Mouse (Mus musculus) liver, embryonic 12.5 days (tissue): ENCODE measurements at regions not wholly inside any gene's neighbourhood (a gene's known extent, or its start where the extent isn't known, plus 50 kb on each side); places are given as distances from the start of the nearest gene placed in this dataset.

Source experiments
- ATAC-seq: fragments of 200-750 bp; cut with Nextera tagmentation; 2 replicates; pipeline ENCODE4 v1.8.0; 2017; ENCODE audit warnings: moderate number of reproducible peaks, mild to moderate bottlenecking, moderate library complexity
- H3K27ac ChIP-seq: fragments of 300-500 bp; sonication (generic); 2 replicates; pipeline ENCODE4 v1.5.1; 2016; ENCODE audit warnings: mild to moderate bottlenecking
- H3K27me3 ChIP-seq: fragments of 300-500 bp; sonication (generic); replicated peaks from 2 replicates; pipeline ENCODE4 v1.6.1; 2016; ENCODE audit warnings: mild to moderate bottlenecking, moderate library complexity
- H3K36me3 ChIP-seq: fragments of 300-500 bp; sonication (generic); 2 replicates; pipeline ENCODE4 v1.6.1; 2016; ENCODE audit warnings: mild to moderate bottlenecking, moderate library complexity
- H3K4me1 ChIP-seq: fragments of 300-500 bp; sonication (generic); 2 replicates; pipeline ENCODE4 v1.6.1; 2016
- H3K4me2 ChIP-seq: fragments of 300-500 bp; sonication (generic); 2 replicates; pipeline ENCODE4 v1.6.1; 2016; ENCODE audit warnings: mild to moderate bottlenecking, moderate library complexity
- H3K4me3 ChIP-seq: fragments of 300-500 bp; sonication (generic); 2 replicates; pipeline ENCODE4 v1.5.1; 2016; ENCODE audit warnings: mild to moderate bottlenecking, moderate library complexity
- H3K9ac ChIP-seq: fragments of 300-500 bp; sonication (generic); 2 replicates; pipeline ENCODE4 v1.6.1; 2016; ENCODE audit warnings: mild to moderate bottlenecking, moderate library complexity
- H3K9me3 ChIP-seq: fragments of 300-500 bp; sonication (generic); replicated peaks from 2 replicates; pipeline ENCODE4 v1.6.1; 2016; ENCODE audit warnings: mild to moderate bottlenecking, moderate library complexity
- WGBS: fragments of 180-500 bp; shearing (Covaris S2); methylation state at CpG from one replicate; pipeline ENCODE4 v1.1.7; 2016; ENCODE audit not compliant: insufficient replicate concordance; 5-methylcytosine and 5-hydroxymethylcytosine counted together

DNA sequence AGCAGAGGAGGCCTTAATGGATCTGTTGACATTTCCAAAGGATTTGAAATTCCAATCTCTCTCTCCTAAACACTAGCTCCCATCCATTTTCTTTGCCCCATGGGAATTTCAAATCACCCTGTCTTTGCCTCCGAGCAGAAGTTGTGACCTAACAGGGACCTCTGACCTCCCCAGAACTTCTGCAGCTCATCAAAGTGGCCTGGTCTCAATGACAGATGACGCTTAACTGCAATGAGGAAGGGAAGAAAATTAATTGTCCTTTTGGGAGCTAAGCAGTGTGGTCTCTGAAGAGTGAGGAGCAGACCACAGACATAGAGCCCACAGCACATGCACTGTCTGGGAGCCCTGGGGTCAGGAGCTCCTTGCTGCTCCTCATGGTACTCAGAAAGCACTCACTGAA, 155.3 kb downstream of the Tox3 start:
- Histone ChIP-seq H3K4me3 (no peak overlapping the region), H3K4me1 (no peaks in the 10 kb centered on the region), H3K27me3 (no peaks in the 10 kb centered on the region), H3K36me3 (no peaks in the 10 kb centered on the region), H3K27ac (no peak overlapping the region), H3K4me2 (no peak overlapping the region), H3K9ac (no peak overlapping the region), H3K9me3 (0 out of 2 replicates have a peak, but pooled peaks cover 6% of the 10 kb centered on the region)
- WGBS, result 34% methylated on average over 2 of the region's 2 CpGs
- no peak for ATAC-seq

- 54% methylated on average over 6 of the region's 6 CpGs for WGBS
- H3K4me3 ChIP-seq, result no peak overlapping the region
- H3K4me2 ChIP-seq, result no peak overlapping the region
- no peaks in the 10 kb centered on the region for H3K4me1 ChIP-seq
- H3K9me3 ChIP-seq, result no peaks in the 10 kb centered on the region
- no peak overlapping the region for H3K27ac ChIP-seq
- no peak overlapping the region for H3K9ac ChIP-seq
- no peaks in the 10 kb centered on the region for H3K36me3 ChIP-seq
- no peak for ATAC-seq
- H3K27me3 ChIP-seq, result no peaks in the 10 kb centered on the region
Measured at GRCm38 (mm10) chr8:90182807-90183206, 165.3 kb downstream of the Tox3 start.

DNA sequence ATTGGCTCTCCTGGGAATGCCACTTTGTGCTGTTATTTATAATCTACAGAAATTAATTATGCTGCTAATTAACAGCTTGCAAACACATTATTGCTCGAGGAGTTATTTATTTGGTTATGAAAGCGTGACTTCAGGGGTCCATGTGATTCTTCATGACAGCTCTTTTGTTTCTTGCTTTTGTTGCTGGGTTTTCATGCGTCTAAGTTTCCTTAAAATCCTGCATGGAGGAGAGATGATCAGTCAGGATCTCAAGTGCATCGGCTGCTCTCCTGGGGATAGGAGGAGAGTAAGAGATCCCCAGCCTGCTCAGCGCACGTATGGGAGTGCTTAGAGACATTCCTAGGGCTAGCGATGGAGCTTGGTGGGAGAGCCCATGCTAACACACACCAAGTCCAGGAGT, 171.4 kb downstream of the Tox3 start:
- no peak overlapping the region for H3K27ac ChIP-seq
- no peak overlapping the region for H3K9ac ChIP-seq
- 0 out of 2 replicates have a peak, but pooled peaks cover 6% of the 10 kb centered on the region for H3K9me3 ChIP-seq
- H3K36me3 ChIP-seq, result no peaks in the 10 kb centered on the region
- no peak for ATAC-seq
- H3K27me3 ChIP-seq, result no peaks in the 10 kb centered on the region
- H3K4me1 ChIP-seq, result no peaks in the 10 kb centered on the region
- no peak overlapping the region for H3K4me2 ChIP-seq
- H3K4me3 ChIP-seq, result no peak overlapping the region
- WGBS, result 63% methylated on average over 7 of the region's 7 CpGs

- H3K36me3 ChIP-seq, result no peaks in the 10 kb centered on the region
- 0 out of 2 replicates have a peak, but pooled peaks cover 6% of the 10 kb centered on the region for H3K9me3 ChIP-seq
- ATAC-seq, result no peak
- H3K9ac ChIP-seq, result no peak overlapping the region
- H3K27ac ChIP-seq, result no peak overlapping the region
- no peaks in the 10 kb centered on the region for H3K4me1 ChIP-seq
- H3K4me3 ChIP-seq, result no peak overlapping the region
- WGBS, result 30% methylated on average over 9 of the region's 9 CpGs
- H3K4me2 ChIP-seq, result no peak overlapping the region
- H3K27me3 ChIP-seq, result no peaks in the 10 kb centered on the region
Measured at GRCm38 (mm10) chr8:90176335-90176734, 171.8 kb downstream of the Tox3 start.

- no peaks in the 10 kb centered on the region for H3K36me3 ChIP-seq
- no peak overlapping the region for H3K9ac ChIP-seq
- no peak overlapping the region for H3K4me3 ChIP-seq
- no peaks in the 10 kb centered on the region for H3K4me1 ChIP-seq
- H3K27ac ChIP-seq, result no peak overlapping the region
- no peak overlapping the region for H3K4me2 ChIP-seq
- no peaks in the 10 kb centered on the region for H3K27me3 ChIP-seq
- no peak for ATAC-seq
- 61% methylated on average over 2 of the region's 2 CpGs for WGBS
- H3K9me3 ChIP-seq, result no peaks in the 10 kb centered on the region
Measured at GRCm38 (mm10) chr8:90166639-90167038, 181.5 kb downstream of the Tox3 start.

GRCm38 (mm10) chr8:90151477-90151876, 196.7 kb downstream of the Tox3 start:
- no peaks in the 10 kb centered on the region for H3K36me3 ChIP-seq
- no peaks in the 10 kb centered on the region for H3K4me1 ChIP-seq
- WGBS, result 71% methylated on average over 5 of the region's 5 CpGs
- no peak overlapping the region for H3K4me3 ChIP-seq
- H3K9ac ChIP-seq, result no peak overlapping the region
- no peaks in the 10 kb centered on the region for H3K9me3 ChIP-seq
- no peak overlapping the region for H3K4me2 ChIP-seq
- H3K27me3 ChIP-seq, result no peaks in the 10 kb centered on the region
- ATAC-seq, result no peak
- H3K27ac ChIP-seq, result no peak overlapping the region

GRCm38 (mm10) chr8:90149903-90150302, 198.2 kb downstream of the Tox3 start:
- WGBS, result 66% methylated on average over 6 of the region's 6 CpGs
- H3K4me3 ChIP-seq, result no peak overlapping the region
- no peaks in the 10 kb centered on the region for H3K27me3 ChIP-seq
- H3K4me1 ChIP-seq, result no peaks in the 10 kb centered on the region
- no peak overlapping the region for H3K27ac ChIP-seq
- ATAC-seq, result no peak
- H3K9ac ChIP-seq, result no peak overlapping the region
- no peaks in the 10 kb centered on the region for H3K9me3 ChIP-seq
- no peaks in the 10 kb centered on the region for H3K36me3 ChIP-seq
- H3K4me2 ChIP-seq, result no peak overlapping the region

DNA sequence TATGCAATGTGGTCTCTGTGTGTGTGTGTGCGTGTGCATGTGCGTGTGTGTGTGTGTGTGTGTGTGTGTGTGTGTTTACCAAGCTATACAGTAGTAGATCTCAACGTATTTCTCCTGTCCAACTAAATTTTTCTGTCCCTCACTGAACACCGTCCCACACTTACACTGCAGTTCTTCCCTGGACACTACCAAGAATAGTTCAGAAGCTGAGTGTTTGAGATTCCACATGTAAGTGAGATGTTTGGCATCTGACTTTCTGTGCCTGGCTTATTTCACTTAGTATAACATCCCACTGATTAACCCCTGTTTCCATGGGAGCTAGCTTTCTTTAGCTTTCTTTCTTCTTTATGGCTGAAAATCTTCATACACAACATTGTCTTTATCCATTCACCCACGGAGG, 213.5 kb downstream of the Tox3 start:
- Histone ChIP-seq H3K4me2 (no peak overlapping the region), H3K36me3 (no peaks in the 10 kb centered on the region), H3K4me1 (no peaks in the 10 kb centered on the region), H3K27ac (no peak overlapping the region), H3K4me3 (no peak overlapping the region), H3K27me3 (no peaks in the 10 kb centered on the region), H3K9ac (no peak overlapping the region), H3K9me3 (no peaks in the 10 kb centered on the region)
- no peak for ATAC-seq
- WGBS, result 59% methylated on average over 5 of the region's 5 CpGs

GRCm38 (mm10) chr8:90130704-90131267, 217.4 kb downstream of the Tox3 start:
- ATAC-seq, result no peak

DNA sequence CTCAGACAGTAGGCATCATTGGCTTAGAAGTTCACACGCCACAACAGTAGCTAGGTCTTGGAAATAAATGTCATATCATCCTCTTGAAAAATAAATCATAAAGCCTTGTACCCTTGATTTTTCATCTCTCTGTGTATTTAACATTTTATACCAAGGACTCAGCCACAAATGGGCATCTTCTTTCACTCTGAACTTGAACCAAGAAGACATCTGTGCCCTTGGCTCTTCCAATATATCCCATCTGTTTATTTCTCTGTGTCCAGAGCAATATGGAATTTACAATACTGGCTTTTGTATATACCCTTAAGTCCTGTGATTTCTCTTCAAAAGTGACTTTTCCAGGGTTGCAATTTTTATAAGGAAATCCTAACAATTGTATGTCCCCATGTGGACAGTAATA, 222.7 kb downstream of the Tox3 start:
- H3K4me2 ChIP-seq, result no peak overlapping the region
- no peaks in the 10 kb centered on the region for H3K27me3 ChIP-seq
- no peak overlapping the region for H3K9ac ChIP-seq
- no peak overlapping the region for H3K27ac ChIP-seq
- H3K4me1 ChIP-seq, result no peaks in the 10 kb centered on the region
- ATAC-seq, result no peak
- WGBS, result 66% methylated on average over 1 of the region's 1 CpGs
- no peaks in the 10 kb centered on the region for H3K9me3 ChIP-seq
- H3K4me3 ChIP-seq, result no peak overlapping the region
- H3K36me3 ChIP-seq, result no peaks in the 10 kb centered on the region

More at GRCm38 (mm10) chr8:90130704-90131267, 217.4 kb downstream of the Tox3 start:
- no peak overlapping the region for H3K4me3 ChIP-seq
- no peak overlapping the region for H3K4me2 ChIP-seq
- WGBS, result 71% methylated on average over 5 of the region's 5 CpGs
- no peaks in the 10 kb centered on the region for H3K36me3 ChIP-seq
- no peak overlapping the region for H3K9ac ChIP-seq
- H3K27me3 ChIP-seq, result no peaks in the 10 kb centered on the region
- H3K27ac ChIP-seq, result no peak overlapping the region
- H3K4me1 ChIP-seq, result no peaks in the 10 kb centered on the region
- H3K9me3 ChIP-seq, result no peaks in the 10 kb centered on the region

GRCm38 (mm10) chr8:90123101-90123500, 225.0 kb downstream of the Tox3 start:
- no peaks in the 10 kb centered on the region for H3K9me3 ChIP-seq
- H3K36me3 ChIP-seq, result no peaks in the 10 kb centered on the region
- H3K4me1 ChIP-seq, result no peaks in the 10 kb centered on the region
- no peak overlapping the region for H3K9ac ChIP-seq
- no peak overlapping the region for H3K4me2 ChIP-seq
- no peak overlapping the region for H3K27ac ChIP-seq
- H3K4me3 ChIP-seq, result no peak overlapping the region
- no peaks in the 10 kb centered on the region for H3K27me3 ChIP-seq
- ATAC-seq, result no peak

GRCm38 (mm10) chr8:90121935-90122334, 226.2 kb downstream of the Tox3 start:
- 51% methylated on average over 3 of the region's 3 CpGs for WGBS
- Histone ChIP-seq H3K9me3 (no peaks in the 10 kb centered on the region), H3K4me2 (no peak overlapping the region), H3K4me3 (no peak overlapping the region), H3K4me1 (no peaks in the 10 kb centered on the region), H3K9ac (no peak overlapping the region), H3K36me3 (no peaks in the 10 kb centered on the region), H3K27me3 (no peaks in the 10 kb centered on the region), H3K27ac (no peak overlapping the region)
- ATAC-seq, result no peak

DNA sequence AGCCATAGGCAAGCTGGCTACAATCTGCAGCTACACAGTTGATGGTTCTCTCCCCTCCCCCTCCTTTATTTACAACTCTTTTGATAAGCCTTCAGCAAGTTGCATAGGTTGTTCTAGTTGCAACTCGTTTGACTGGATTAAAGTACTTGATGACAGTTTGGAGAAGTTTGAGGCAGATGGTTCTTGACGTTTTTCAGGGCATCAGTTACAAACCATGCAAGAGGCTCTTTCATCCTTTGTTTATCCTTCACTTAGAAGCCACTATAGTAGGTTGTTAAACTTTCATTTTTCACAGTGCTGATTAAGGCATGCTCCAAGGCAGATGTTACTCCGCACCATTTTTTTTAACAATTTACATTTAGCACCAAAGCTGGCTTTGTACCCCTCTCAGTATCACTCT, 227.1 kb downstream of the Tox3 start:
- no peaks in the 10 kb centered on the region for H3K36me3 ChIP-seq
- H3K4me3 ChIP-seq, result no peak overlapping the region
- no peak overlapping the region for H3K4me2 ChIP-seq
- H3K9me3 ChIP-seq, result no peaks in the 10 kb centered on the region
- H3K27me3 ChIP-seq, result no peaks in the 10 kb centered on the region
- H3K27ac ChIP-seq, result no peak overlapping the region
- ATAC-seq, result no peak
- no peaks in the 10 kb centered on the region for H3K4me1 ChIP-seq
- WGBS, result 36% methylated on average over 3 of the region's 3 CpGs
- H3K9ac ChIP-seq, result no peak overlapping the region
